Mouse (Mus musculus) heart, postnatal 0 days (tissue): ENCODE measurements around the gene Vps13c. TPM values are rescaled to one million over a fixed set of nuclear protein-coding genes. Genes with fewer than 3 reads are reported as not detected.

Source experiments
- ATAC-seq: fragments of 200-750 bp; cut with Nextera tagmentation; 2 replicates; pipeline ENCODE4 v1.8.0; 2017; ENCODE audit warnings: low read depth, moderate number of reproducible peaks, moderate library complexity; ENCODE audit not compliant: insufficient read depth
- DNase-seq: peaks from one replicate; pipeline ENCODE4 v3.0.0-alpha.2; 2016; ENCODE audit warnings: low spot score
- H3K27ac ChIP-seq: fragments of 300-500 bp; sonication (generic); 2 replicates; pipeline ENCODE4 v1.5.1; 2014; ENCODE audit warnings: low read depth, mild to moderate bottlenecking
- H3K27me3 ChIP-seq: fragments of 300-500 bp; sonication (generic); 2 replicates; pipeline ENCODE4 v1.6.1; 2014; ENCODE audit warnings: low read length, mixed read lengths; ENCODE audit not compliant: control insufficient read depth, insufficient read depth
- H3K36me3 ChIP-seq: fragments of 300-500 bp; sonication (generic); replicated peaks from 2 replicates; pipeline ENCODE4 v1.6.1; 2014; ENCODE audit warnings: low read length, mixed read lengths; ENCODE audit not compliant: control insufficient read depth, insufficient read depth
- H3K4me1 ChIP-seq: fragments of 300-500 bp; sonication (generic); 2 replicates; pipeline ENCODE4 v1.6.1; 2014; ENCODE audit warnings: antibody characterized with exemption; ENCODE audit not compliant: control insufficient read depth, insufficient read depth
- H3K4me2 ChIP-seq: fragments of 300-500 bp; sonication (generic); 2 replicates; pipeline ENCODE4 v1.6.1; 2014; ENCODE audit warnings: low read depth, mild to moderate bottlenecking, low read length, moderate library complexity
- H3K4me3 ChIP-seq: fragments of 300-500 bp; sonication (generic); 2 replicates; pipeline ENCODE4 v1.5.1; 2014; ENCODE audit warnings: low read depth, low read length
- H3K9ac ChIP-seq: fragments of 300-500 bp; sonication (generic); replicated peaks from 2 replicates; pipeline ENCODE4 v1.6.1; 2014; ENCODE audit warnings: low read depth, low read length, mixed read lengths
- H3K9me3 ChIP-seq: fragments of 300-500 bp; sonication (generic); replicated peaks from 2 replicates; pipeline ENCODE4 v1.6.1; 2016; ENCODE audit warnings: low read length; ENCODE audit not compliant: control insufficient read depth
- CTCF ChIP-seq: IDR thresholded peaks from 2 replicates; pipeline ENCODE4 v1.5.1; 2016; ENCODE audit warnings: antibody characterized with exemption, control low read depth, low read depth
- EP300 ChIP-seq: IDR thresholded peaks from 2 replicates; pipeline ENCODE4 v1.6.1; 2016; ENCODE audit warnings: antibody characterized with exemption, low read depth
- WGBS: fragments of 180-500 bp; shearing (Covaris S2); extraction: QIAGEN DNeasy Blood & Tissue Kit; methylation state at CpG from one replicate; pipeline ENCODE4 v1.1.7; 2014; 5-methylcytosine and 5-hydroxymethylcytosine counted together
- polyA plus RNA-seq: library from polyadenylated mRNA; unstranded; fragments of >200 nt; fragmentation: Nextera tagmentation; extraction: Ambion mirVana; gene quantifications from 2 replicates; pipeline ENCODE4 v1.2.1, GENCODE M21; 2015
- total RNA-seq: library from RNA; depleted of rRNA; stranded (reverse); fragments of >200 nt; gene quantifications from 2 replicates; pipeline ENCODE4 v1.2.3, GENCODE M21; 2014; ENCODE audit warnings: low replicate concordance

Gene Vps13c
- total and polyA plus RNA-seq, 2 experiments from 2014 or later: 3.9 to 26.0 TPM

GRCm38 (mm10) chr9:67884095-67884494, 43.9 kb downstream of the Vps13c start:
- Histone ChIP-seq H3K4me1 (no peaks in the 10 kb centered on the region), H3K36me3 (peaks cover 50% of the 10 kb centered on the region), H3K9ac (no peak overlapping the region), H3K4me3 (no peak overlapping the region), H3K27me3 (no peaks in the 10 kb centered on the region), H3K27ac (no peak overlapping the region), H3K4me2 (no peak overlapping the region), H3K9me3 (no peaks in the 10 kb centered on the region)
- no peak for TF ChIP-seq EP300
- no peak for TF ChIP-seq CTCF
- WGBS: 39% methylated on average over 3 of the region's 3 CpGs
- ATAC-seq (peak; percentile 49), DNase-seq (no peak)

- Histone ChIP-seq H3K9ac (no peak overlapping the region), H3K9me3 (no peaks in the 10 kb centered on the region), H3K4me1 (no peaks in the 10 kb centered on the region), H3K27me3 (no peaks in the 10 kb centered on the region), H3K27ac (no peak overlapping the region), H3K4me3 (no peak overlapping the region), H3K4me2 (no peak overlapping the region), H3K36me3 (peaks cover 42% of the 10 kb centered on the region)
- TF ChIP-seq EP300 (no peak), CTCF (no peak)
- ATAC-seq (no peak), DNase-seq (no peak)
- 61% methylated on average over 4 of the region's 4 CpGs for WGBS
Observed at GRCm38 (mm10) chr9:67886981-67887720, 47.0 kb downstream of the Vps13c start.

- WGBS: 59% methylated on average over 1 of the region's 1 CpGs
- Histone ChIP-seq H3K27me3 (no peaks in the 10 kb centered on the region), H3K4me1 (no peaks in the 10 kb centered on the region), H3K4me2 (no peak overlapping the region), H3K27ac (no peak overlapping the region), H3K9ac (no peak overlapping the region), H3K4me3 (no peak overlapping the region), H3K9me3 (no peaks in the 10 kb centered on the region), H3K36me3 (peaks cover 55% of the 10 kb centered on the region)
- no peak for DNase-seq
- no peak for ATAC-seq
- TF ChIP-seq EP300 (no peak), CTCF (no peak)
Observed at GRCm38 (mm10) chr9:67893474-67893873, 53.3 kb downstream of the Vps13c start.

- no peak overlapping the region for H3K4me2 ChIP-seq
- H3K9me3 ChIP-seq: no peaks in the 10 kb centered on the region
- no peaks in the 10 kb centered on the region for H3K4me1 ChIP-seq
- H3K4me3 ChIP-seq: no peak overlapping the region
- DNase-seq: no peak
- no peak for TF ChIP-seq CTCF
- no peak for TF ChIP-seq EP300
- no peak overlapping the region for H3K9ac ChIP-seq
- H3K27me3 ChIP-seq: no peaks in the 10 kb centered on the region
- H3K36me3 ChIP-seq: peaks cover 46% of the 10 kb centered on the region
- no peak overlapping the region for H3K27ac ChIP-seq
- 78% methylated on average over 12 of the region's 12 CpGs for WGBS
- no peak for ATAC-seq
Observed at GRCm38 (mm10) chr9:67896646-67897295, 56.6 kb downstream of the Vps13c start.

GRCm38 (mm10) chr9:67900398-67900797, 60.2 kb downstream of the Vps13c start:
- no peak overlapping the region for H3K4me3 ChIP-seq
- no peak overlapping the region for H3K27ac ChIP-seq
- no peak overlapping the region for H3K4me2 ChIP-seq
- WGBS: 60% methylated on average over 5 of the region's 5 CpGs
- no peaks in the 10 kb centered on the region for H3K4me1 ChIP-seq
- peaks cover 42% of the 10 kb centered on the region for H3K36me3 ChIP-seq
- H3K9me3 ChIP-seq: no peaks in the 10 kb centered on the region
- TF ChIP-seq CTCF (no peak), EP300 (no peak)
- DNase-seq (no peak), ATAC-seq (no peak)
- H3K9ac ChIP-seq: no peak overlapping the region
- no peaks in the 10 kb centered on the region for H3K27me3 ChIP-seq

- H3K9me3 ChIP-seq: no peaks in the 10 kb centered on the region
- WGBS: 67% methylated on average over 6 of the region's 6 CpGs
Observed at GRCm38 (mm10) chr9:67904355-67904754, 64.2 kb downstream of the Vps13c start.

More at GRCm38 (mm10) chr9:67904355-67904754, 64.2 kb downstream of the Vps13c start:
- no peak overlapping the region for H3K4me2 ChIP-seq
- H3K27me3 ChIP-seq: no peaks in the 10 kb centered on the region
- H3K36me3 ChIP-seq: peaks cover 59% of the 10 kb centered on the region
- H3K4me3 ChIP-seq: no peak overlapping the region
- DNase-seq (no peak), ATAC-seq (no peak)
- H3K4me1 ChIP-seq: no peaks in the 10 kb centered on the region
- no peak overlapping the region for H3K9ac ChIP-seq
- H3K27ac ChIP-seq: no peak overlapping the region
- TF ChIP-seq CTCF (no peak), EP300 (no peak)
